Mouse (Mus musculus): Measurements from ENCODE around the gene Samd4. TPM values are rescaled to one million over a fixed set of nuclear protein-coding genes. Genes with fewer than 3 reads are reported as not detected.

Samd4 gene
- polyA plus RNA-seq, 1 experiment from 2014 or later, result 0.34 TPM

DNA sequence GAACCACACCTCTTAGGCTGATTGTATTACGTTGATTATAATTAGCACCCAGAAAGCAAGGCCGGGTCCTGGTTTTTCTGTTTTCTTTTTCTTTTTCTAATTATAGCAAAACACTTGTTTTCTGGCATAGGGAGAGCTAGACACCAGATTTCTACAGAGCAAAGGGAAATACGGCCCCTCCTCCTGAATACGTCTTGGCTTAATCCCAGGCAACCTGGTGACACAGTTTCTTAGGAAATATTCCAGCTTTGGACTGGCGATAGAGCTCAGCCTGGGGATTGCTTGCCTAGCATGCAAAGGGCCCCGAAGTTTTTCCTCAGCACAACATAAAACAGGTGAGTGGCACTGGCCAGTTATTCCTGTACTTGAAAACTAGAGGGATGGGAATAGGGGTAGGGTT lies 31.7 kb downstream of the Samd4 start:
- TF ChIP-seq EP300 (IDR thresholded peaks at IDR 0.05; ENCODE audit: low read depth), result no peak
- TF ChIP-seq CTCF (IDR thresholded peaks at IDR 0.05; ENCODE audit: low read depth), result no peak
- no peak overlapping the region for H3K9ac ChIP-seq (replicated peaks)
- no peaks in the 10 kb centered on the region for H3K36me3 ChIP-seq (replicated peaks; ENCODE audit: insufficient read depth, low read length)
- H3K27me3 ChIP-seq (ENCODE audit: insufficient read depth, low read length), result no peaks in the 10 kb centered on the region
- no peak overlapping the region for H3K27ac ChIP-seq (ENCODE audit: low read depth)
- H3K4me3 ChIP-seq (ENCODE audit: low read depth, low read length), result no peak overlapping the region
- no peak for ATAC-seq
- no peak for DNase-seq
- 76% methylated on average over 6 of the region's 6 CpGs for WGBS (ENCODE audit: insufficient replicate concordance)
- H3K4me1 ChIP-seq (ENCODE audit: insufficient read depth), result no peaks in the 10 kb centered on the region
- no peaks in the 10 kb centered on the region for H3K9me3 ChIP-seq (ENCODE audit: low read length)
- no peak overlapping the region for H3K4me2 ChIP-seq (ENCODE audit: low read depth, low read length)

DNA sequence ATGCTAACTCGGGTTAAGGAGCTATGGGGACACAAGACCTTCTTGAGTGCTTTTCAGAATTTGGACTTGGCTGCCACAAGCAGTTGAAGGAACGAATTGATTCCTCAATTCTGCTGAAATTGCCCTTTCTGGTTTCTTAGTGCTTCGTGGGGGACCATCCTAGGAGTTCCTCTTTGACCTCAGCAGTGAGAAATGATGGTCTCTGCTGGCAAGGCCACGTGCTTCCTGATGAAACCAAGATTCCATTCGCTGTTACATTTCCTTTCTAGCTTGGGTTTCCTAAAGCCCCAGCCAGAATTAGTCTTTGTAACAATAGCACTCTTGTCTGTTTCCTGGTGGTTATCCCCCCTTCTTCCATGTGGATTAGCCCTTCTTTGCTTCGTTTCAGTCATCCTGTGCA lies 32.9 kb downstream of the Samd4 start:
- no peaks in the 10 kb centered on the region for H3K9me3 ChIP-seq (ENCODE audit: low read length)
- no peaks in the 10 kb centered on the region for H3K4me1 ChIP-seq (ENCODE audit: insufficient read depth)
- WGBS (ENCODE audit: insufficient replicate concordance), result 29% methylated on average over 6 of the region's 6 CpGs
- H3K4me3 ChIP-seq (ENCODE audit: low read depth, low read length), result no peak overlapping the region
- no peaks in the 10 kb centered on the region for H3K36me3 ChIP-seq (replicated peaks; ENCODE audit: insufficient read depth, low read length)
- TF ChIP-seq EP300 (IDR thresholded peaks at IDR 0.05; ENCODE audit: low read depth), result no peak
- no peak for TF ChIP-seq CTCF (IDR thresholded peaks at IDR 0.05; ENCODE audit: low read depth)
- H3K9ac ChIP-seq (replicated peaks), result no peak overlapping the region
- no peaks in the 10 kb centered on the region for H3K27me3 ChIP-seq (ENCODE audit: insufficient read depth, low read length)
- no peak for ATAC-seq
- no peak overlapping the region for H3K27ac ChIP-seq (ENCODE audit: low read depth)
- H3K4me2 ChIP-seq (ENCODE audit: low read depth, low read length), result no peak overlapping the region
- no peak for DNase-seq

DNA sequence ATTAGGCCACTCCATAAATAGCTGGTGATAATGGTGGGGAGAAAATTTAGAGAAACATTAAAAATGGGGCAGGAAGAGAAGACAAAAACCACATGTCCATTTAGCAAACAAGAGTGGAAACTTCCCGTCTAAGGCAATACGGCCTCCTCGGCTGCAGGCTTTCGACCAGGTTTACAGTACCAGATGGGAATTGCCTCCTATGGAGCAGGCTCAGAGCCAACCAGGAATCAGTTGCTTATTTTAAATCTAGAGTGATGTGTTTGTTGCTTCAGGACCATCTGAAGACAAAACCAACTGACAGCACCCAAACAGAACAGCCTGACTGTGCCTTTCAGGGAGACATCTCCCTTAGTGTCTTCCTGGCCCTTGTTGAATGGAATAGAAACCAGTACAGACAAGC lies 33.9 kb downstream of the Samd4 start:
- DNase-seq, result no peak
- WGBS (ENCODE audit: insufficient replicate concordance), result 81% methylated on average over 4 of the region's 4 CpGs
- H3K4me2 ChIP-seq (ENCODE audit: low read depth, low read length), result no peak overlapping the region
- H3K27ac ChIP-seq (ENCODE audit: low read depth), result no peak overlapping the region
- no peaks in the 10 kb centered on the region for H3K4me1 ChIP-seq (ENCODE audit: insufficient read depth)
- no peak overlapping the region for H3K4me3 ChIP-seq (ENCODE audit: low read depth, low read length)
- ATAC-seq, result no peak
- H3K9ac ChIP-seq (replicated peaks), result no peak overlapping the region
- no peaks in the 10 kb centered on the region for H3K27me3 ChIP-seq (ENCODE audit: insufficient read depth, low read length)
- H3K9me3 ChIP-seq (ENCODE audit: low read length), result no peaks in the 10 kb centered on the region
- TF ChIP-seq CTCF (IDR thresholded peaks at IDR 0.05; ENCODE audit: low read depth), result no peak
- H3K36me3 ChIP-seq (replicated peaks; ENCODE audit: insufficient read depth, low read length), result no peaks in the 10 kb centered on the region

DNA sequence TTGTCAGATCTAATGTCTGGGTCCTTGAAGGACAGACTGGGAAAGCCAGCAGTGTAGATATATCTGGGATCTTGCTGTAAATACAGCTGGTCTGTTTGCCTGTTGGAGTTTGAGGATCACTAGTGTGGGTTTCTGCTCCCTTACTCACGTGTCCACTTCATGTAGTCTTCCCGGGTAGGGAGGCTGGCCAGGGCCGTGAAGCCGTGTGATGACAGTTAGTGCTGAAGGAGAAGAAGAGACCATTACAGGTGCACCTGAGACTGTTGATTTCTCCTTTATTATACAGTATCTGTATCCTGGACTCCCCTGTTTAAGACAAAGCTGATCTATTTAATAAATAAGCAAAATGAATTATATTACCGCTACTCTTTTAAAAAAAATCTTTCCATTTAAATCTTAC lies 34.5 kb downstream of the Samd4 start:
- no peak overlapping the region for H3K9ac ChIP-seq (replicated peaks)
- TF ChIP-seq CTCF (IDR thresholded peaks at IDR 0.05; ENCODE audit: low read depth) (no peak), EP300 (IDR thresholded peaks at IDR 0.05; ENCODE audit: low read depth) (no peak)
- H3K9me3 ChIP-seq (ENCODE audit: low read length), result no peaks in the 10 kb centered on the region
- H3K4me3 ChIP-seq (ENCODE audit: low read depth, low read length), result no peak overlapping the region
- ATAC-seq (no peak), DNase-seq (no peak)
- H3K4me2 ChIP-seq (ENCODE audit: low read depth, low read length), result no peak overlapping the region
- no peaks in the 10 kb centered on the region for H3K36me3 ChIP-seq (replicated peaks; ENCODE audit: insufficient read depth, low read length)
- no peaks in the 10 kb centered on the region for H3K4me1 ChIP-seq (ENCODE audit: insufficient read depth)
- no peaks in the 10 kb centered on the region for H3K27me3 ChIP-seq (ENCODE audit: insufficient read depth, low read length)
- 87% methylated on average over 5 of the region's 5 CpGs for WGBS (ENCODE audit: insufficient replicate concordance)
- no peak overlapping the region for H3K27ac ChIP-seq (ENCODE audit: low read depth)

DNA sequence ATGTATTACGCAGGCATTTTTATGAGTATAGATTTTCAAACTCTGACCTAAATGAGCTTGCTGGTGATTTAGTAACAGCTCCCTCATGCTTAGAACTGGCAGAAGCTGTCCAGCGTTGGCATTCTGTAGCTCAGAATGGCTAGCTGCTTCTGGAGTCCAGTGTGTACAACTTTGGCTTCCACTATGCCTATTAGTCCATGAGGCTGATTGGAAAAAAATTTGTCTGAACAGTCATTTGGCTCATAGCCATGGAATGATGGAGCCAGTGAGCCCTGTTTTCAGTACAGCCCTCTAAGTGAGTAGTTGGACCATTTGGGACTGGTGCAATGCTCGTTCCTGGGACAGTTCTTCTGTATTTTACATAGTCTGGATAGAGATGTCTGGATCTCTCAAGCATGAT lies 34.9 kb downstream of the Samd4 start:
- Histone ChIP-seq H3K36me3 (replicated peaks; ENCODE audit: insufficient read depth, low read length) (no peaks in the 10 kb centered on the region), H3K9ac (replicated peaks) (no peak overlapping the region), H3K27me3 (ENCODE audit: insufficient read depth, low read length) (no peaks in the 10 kb centered on the region), H3K9me3 (ENCODE audit: low read length) (no peaks in the 10 kb centered on the region), H3K4me3 (ENCODE audit: low read depth, low read length) (no peak overlapping the region), H3K4me2 (ENCODE audit: low read depth, low read length) (no peak overlapping the region), H3K4me1 (ENCODE audit: insufficient read depth) (no peaks in the 10 kb centered on the region), H3K27ac (ENCODE audit: low read depth) (no peak overlapping the region)
- TF ChIP-seq EP300 (IDR thresholded peaks at IDR 0.05; ENCODE audit: low read depth), result no peak
- no peak for TF ChIP-seq CTCF (IDR thresholded peaks at IDR 0.05; ENCODE audit: low read depth)
- ATAC-seq (no peak), DNase-seq (no peak)
- WGBS (ENCODE audit: insufficient replicate concordance), result 79% methylated on average over 3 of the region's 3 CpGs

DNA sequence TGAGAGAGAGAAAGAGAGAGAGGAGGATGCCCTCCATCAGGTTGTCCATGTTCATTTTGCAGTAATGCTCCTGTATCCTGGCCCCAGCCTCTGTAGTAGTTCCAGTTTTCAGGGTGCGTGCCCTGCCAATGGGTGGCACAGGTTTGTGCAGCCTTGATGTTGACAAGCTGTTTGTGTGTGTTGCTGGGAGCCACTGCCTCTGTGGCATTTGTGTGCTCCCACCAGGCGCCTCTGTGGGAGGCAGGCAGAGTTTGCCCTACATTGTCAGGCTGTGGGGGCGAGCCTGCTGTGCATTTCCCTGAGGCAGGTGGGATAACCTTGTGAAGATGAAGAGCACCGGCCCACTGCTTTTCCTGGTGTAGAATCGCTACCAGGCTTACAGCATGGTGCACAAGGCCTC lies 37.8 kb downstream of the Samd4 start:
- no peaks in the 10 kb centered on the region for H3K4me1 ChIP-seq (ENCODE audit: insufficient read depth)
- H3K9ac ChIP-seq (replicated peaks), result no peak overlapping the region
- H3K4me2 ChIP-seq (ENCODE audit: low read depth, low read length), result no peak overlapping the region
- no peak for TF ChIP-seq CTCF (IDR thresholded peaks at IDR 0.05; ENCODE audit: low read depth)
- TF ChIP-seq EP300 (IDR thresholded peaks at IDR 0.05; ENCODE audit: low read depth), result no peak
- no peak for ATAC-seq
- no peak overlapping the region for H3K27ac ChIP-seq (ENCODE audit: low read depth)
- no peaks in the 10 kb centered on the region for H3K27me3 ChIP-seq (ENCODE audit: insufficient read depth, low read length)
- no peaks in the 10 kb centered on the region for H3K36me3 ChIP-seq (replicated peaks; ENCODE audit: insufficient read depth, low read length)
- DNase-seq, result no peak
- no peaks in the 10 kb centered on the region for H3K9me3 ChIP-seq (ENCODE audit: low read length)
- no peak overlapping the region for H3K4me3 ChIP-seq (ENCODE audit: low read depth, low read length)
- WGBS (ENCODE audit: insufficient replicate concordance), result 76% methylated on average over 5 of the region's 5 CpGs
